Mouse (Mus musculus) left cerebral cortex, adult 8-10 months (tissue): ENCODE data around the gene Cyp2d10. TPM values are rescaled to one million over a fixed set of nuclear protein-coding genes. Genes with fewer than 3 reads are reported as not detected.

Experiments
- DNase-seq, 2 experiments: peaks; one replicate each; pipeline ENCODE4 v3.0.0; 2022; ENCODE audit warnings: low spot score in 2 of 2
- microRNA-seq, 2 experiments: library from miRNA; unstranded; fragments of <30 nt; microRNA quantifications; one replicate each; pipeline ENCODE4 v1.2.0; 2022
- total RNA-seq, 4 experiments: library from RNA; stranded (reverse); gene quantifications; 2 replicates each; pipeline ENCODE4 v1.2.4; 2022

The Cyp2d10 gene
- total RNA-seq, 4 experiments from 2014 or later = 0.34 to 0.42 TPM; not detected in 2

DNA sequence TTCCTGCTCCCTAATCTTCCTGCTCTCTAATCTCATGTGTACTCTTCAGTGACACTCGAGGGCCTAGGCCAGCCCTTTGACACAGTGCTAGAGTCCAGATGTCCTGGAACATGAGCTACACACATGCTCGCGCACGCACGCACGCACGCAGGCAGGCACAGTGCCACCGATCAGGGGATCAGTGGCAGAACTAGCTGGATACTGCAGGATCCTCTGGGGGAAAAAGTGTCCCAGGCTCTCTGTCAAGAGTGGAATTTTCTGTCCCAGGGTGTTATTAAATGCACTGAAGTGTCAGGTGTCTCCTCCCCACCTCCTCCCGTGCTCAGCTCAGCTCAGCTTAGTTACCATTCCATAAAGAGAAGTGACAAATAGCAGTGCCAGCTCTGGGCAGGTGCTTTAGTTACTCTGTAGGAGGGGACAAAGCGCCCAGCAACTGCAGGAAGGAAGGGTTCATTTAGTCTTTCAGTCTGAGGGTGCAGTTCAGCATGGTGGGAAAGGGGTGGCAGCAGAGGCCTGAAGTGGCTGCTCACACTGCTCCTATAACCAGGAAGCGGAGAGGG lies 45.5 kb downstream of the Cyp2d10 start:
- peak in 1 of 2 experiments; percentile 4 for DNase-seq

DNA sequence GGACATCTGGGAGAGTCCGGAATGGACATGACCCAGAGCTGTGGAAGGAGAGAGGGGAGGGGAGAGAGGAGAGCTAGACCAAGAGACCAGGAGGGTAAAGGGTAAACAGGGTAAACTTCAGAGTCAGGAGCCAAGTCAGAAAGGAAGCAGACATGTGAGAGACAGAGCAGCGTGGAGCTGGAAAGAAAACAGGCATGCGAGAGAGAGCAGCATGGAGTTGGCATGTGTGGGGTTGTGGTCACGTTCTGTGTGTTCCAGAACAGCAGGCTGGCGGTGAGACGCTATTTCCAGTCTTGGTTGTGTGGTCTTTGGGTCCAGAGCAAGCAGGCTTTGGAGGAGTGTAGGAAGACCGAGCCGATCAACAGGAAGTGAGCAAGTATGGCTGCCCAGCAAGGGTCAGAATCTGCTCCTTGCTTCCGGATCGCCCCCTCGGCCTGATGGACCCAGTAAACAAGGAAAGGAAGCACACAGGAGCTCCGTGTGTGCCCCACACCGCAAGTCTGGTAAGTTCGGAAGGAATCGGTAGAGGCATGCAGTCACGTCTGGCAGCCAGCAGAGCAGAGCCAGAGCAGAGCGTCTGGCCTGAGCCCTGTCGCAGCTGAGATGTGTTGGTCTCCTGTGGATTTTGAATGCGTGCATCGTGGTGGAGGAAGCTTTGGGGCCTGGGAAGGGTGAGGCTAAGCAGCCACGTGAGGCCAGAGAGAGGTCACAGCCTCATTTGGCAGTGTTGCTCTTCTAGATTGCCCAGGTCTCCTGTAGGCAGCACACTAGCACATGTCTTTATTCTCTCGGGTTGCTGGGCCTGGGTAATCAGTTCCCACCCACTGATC lies 48.3 kb downstream of the Cyp2d10 start:
- DNase-seq = no peak

DNA sequence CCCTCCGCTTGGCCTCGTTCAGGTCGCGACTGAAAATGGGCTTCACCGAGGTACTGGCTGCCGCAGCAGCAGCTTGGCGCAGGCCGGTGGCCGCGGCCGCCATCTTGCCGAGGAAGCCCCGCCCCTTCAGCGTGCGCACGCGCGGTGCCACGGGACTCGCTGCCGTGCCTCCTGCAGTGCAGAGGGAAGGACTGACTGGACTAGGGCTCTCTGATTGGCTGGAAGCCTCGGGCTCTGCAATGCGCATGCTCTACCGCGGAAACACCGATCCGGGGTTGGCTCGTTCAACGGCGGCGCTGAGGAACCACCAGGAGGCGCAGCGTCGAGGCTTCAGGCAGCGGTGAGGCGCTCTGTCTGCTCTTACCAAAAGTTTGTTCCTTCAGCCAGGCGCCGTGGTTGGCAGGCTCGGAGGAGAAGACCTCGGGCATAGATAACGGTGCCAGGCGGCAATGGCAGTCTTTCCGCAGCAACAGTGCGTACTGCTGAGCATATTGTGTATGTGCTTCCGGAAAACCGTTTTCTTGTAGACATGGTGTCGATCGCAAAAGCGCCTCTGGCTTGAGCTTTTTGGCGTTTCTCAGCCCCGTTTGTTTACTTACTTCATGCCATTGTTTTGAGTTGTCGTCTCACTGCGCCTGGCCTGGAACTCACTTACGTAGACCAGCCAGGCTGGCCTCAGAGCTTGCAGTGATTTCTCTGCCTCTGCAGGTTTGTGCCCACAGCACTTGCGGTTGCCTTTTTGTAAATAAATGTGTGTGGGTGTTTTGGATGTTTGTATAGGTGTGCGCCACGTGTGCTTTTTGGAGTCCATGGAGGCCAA lies 52.7 kb downstream of the Cyp2d10 start, which contains the start of gene Ndufa6:
TSS of gene Ndufa6 (minus strand) at position 197 of the 820 bp plus-strand sequence.
- peak; percentile 84 to 97 for DNase-seq

DNA sequence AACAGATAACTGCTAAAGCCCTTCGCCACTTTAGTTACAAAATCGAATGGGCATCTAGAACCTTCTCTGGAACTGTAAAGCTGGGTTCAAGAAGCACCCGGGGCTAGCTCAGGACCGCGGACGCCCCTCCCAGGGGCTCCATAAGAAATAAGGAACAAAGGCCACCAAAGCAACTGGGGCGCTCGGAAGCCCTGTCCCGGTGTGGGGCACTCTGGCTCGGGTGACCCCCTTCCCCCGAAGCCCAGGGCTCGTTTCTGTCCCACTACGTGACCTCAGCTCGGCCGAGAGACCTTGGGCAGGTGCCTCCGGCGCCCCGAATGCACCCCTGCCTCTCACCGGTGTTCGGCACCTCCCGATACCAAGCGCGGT lies 53.3 kb downstream of the Cyp2d10 start:
- peak in 1 of 2 experiments; percentile 47 for DNase-seq

DNA sequence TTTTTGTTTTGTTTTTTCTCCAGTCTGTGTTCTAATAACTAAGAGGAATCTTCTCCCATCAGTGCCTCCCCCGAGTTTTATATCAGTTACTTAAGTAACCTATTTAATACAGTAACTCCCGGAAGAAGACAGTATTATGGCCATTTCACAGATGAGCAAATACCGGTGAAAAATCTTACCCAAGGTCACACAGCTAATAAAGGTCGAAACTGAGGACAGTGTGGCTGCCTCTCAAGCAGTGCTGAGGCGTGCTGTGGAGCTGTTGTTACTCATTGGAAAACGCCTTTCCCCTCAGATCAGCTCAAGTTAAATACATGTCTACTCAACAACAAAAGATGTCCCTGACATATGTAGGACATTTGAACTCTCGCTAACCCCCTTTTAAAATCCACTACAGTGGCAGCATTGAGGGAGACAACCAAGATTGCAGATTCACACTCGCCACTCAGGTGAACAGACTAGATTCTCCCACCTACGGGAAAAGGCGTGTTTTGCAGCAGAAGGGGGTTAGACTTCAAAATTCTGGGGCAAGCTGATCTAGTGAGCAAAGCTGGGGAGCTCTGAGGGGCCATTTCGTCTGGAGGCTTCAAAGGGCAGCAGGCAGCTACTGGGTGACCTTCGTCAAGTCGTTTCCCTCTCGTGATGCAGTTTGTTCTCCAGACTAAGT lies 53.8 kb downstream of the Cyp2d10 start:
- no peak for DNase-seq

Small RNA genes lying within 50 kb of the gene (microRNA-seq; reads per million reads assigned to microRNA genes)
- gene Gm25990 (0 reads per million in 2 experiments), gene Gm27331 (0 reads per million in 2 experiments), gene Gm27622 (0 reads per million in 2 experiments), gene Mir7684 (0 reads per million in 2 experiments)

Other genes starting within 250 kb of the Cyp2d10 start
- 1 to 10 TPM; 3.1 to 5.3 (median 5.0) TPM for gene Shisa8, start 194.4 kb downstream of the Cyp2d10 start, total RNA-seq
- under 1 TPM; 0.37 to 0.98 (median 0.64) TPM for gene Tnfrsf13c, start 182.8 kb downstream of the Cyp2d10 start, total RNA-seq
- 1 to 10 TPM; 2.7 to 4.3 (median 4.1) TPM for gene Cenpm, start 162.4 kb downstream of the Cyp2d10 start, total RNA-seq
- 100 to 1,000 TPM; 104 to 114 (median 110) TPM for gene 1500009C09Rik, start 154.8 kb downstream of the Cyp2d10 start, total RNA-seq
- 100 to 1,000 TPM; 491 to 572 (median 530) TPM for gene Sept3, start 132.3 kb downstream of the Cyp2d10 start, total RNA-seq
- gene Wbp2nl, start 108.2 kb downstream of the Cyp2d10 start, total RNA-seq = not detected
- gene Naga, start 68.3 kb downstream of the Cyp2d10 start, total RNA-seq = 10 to 100 TPM; 37.8 to 45.2 (median 42.4) TPM
- under 1 TPM; 0.26 to 0.58 (median 0.48) TPM for gene Pheta2, start 68.3 kb downstream of the Cyp2d10 start, total RNA-seq
- 100 to 1,000 TPM; 143 to 154 (median 149) TPM for gene Smdt1, start 68.2 kb downstream of the Cyp2d10 start, total RNA-seq
- gene Ndufa6, start 52.9 kb downstream of the Cyp2d10 start, total RNA-seq = 100 to 1,000 TPM; 170 to 203 (median 184) TPM
- gene Cyp2d22, start 26.9 kb downstream of the Cyp2d10 start, total RNA-seq = 10 to 100 TPM; 39.7 to 44.8 (median 40.7) TPM
- under 1 TPM in 2 of 4 experiments, not detected in 2; 0.30 to 0.33 TPM for gene Cyp2d11, start 13.2 kb downstream of the Cyp2d10 start, total RNA-seq
- gene Cyp2d9, start 26.2 kb upstream of the Cyp2d10 start, total RNA-seq = not detected
- gene Cyp2d12, start 147.9 kb upstream of the Cyp2d10 start, total RNA-seq = not detected
- not detected for gene Cyp2d34, start 213.8 kb upstream of the Cyp2d10 start, total RNA-seq